Mouse (Mus musculus): Measurements from ENCODE around the gene Pigq. TPM values are rescaled to one million over a fixed set of nuclear protein-coding genes. Genes with fewer than 3 reads are reported as not detected.

Gene Pigq
- polyA plus RNA-seq, 1 experiment from 2014 or later: 69.8 TPM

DNA sequence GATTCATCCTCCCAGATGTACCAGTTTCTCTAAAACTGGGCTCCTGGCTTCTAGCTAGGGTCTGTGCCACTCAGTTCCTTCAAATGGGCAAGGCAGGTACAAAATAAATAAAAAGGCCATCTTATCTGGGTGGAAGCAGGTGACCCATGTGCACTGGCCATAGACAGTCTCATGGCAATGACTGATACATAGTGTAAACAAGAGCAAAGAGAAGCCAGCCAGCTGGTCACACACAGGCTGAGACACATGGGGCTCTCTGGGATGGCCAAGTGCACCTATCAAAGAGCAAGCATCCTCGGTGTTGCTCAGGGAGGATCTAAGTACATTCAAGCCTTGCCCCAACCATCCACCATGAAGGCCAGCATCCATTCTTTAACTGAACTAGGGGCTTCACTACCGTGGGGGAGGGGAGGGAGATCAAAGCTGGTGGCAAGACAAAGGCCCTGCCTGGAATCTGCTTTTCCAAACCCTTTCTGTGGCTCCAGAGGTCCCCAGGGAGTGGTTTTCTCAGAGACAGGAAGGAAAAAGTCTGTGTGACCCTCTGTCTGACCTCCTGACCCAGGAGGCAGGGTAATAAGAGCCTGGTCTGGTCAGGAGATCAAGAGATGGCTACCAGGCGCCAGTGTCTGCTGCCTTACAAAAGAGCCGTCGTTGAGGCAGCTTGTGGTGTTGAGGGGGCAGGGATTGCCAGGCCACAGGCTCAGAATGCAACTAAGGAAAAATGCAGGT, 63.7 kb downstream of the Pigq start:
- peaks cover 39% of the 10 kb centered on the region for H3K4me1 ChIP-seq (replicated peaks)
- 22% methylated on average over 5 of the region's 5 CpGs for WGBS
- H3K36me3 ChIP-seq: peaks cover 53% of the 10 kb centered on the region
- H3K4me2 ChIP-seq: no peak overlapping the region
- no peak for ATAC-seq (ENCODE audit: insufficient number of reproducible peaks, low FRiP score)
- H3K9ac ChIP-seq: no peak overlapping the region
- H3K27me3 ChIP-seq (replicated peaks): no peaks in the 10 kb centered on the region
- no peaks in the 10 kb centered on the region for H3K9me3 ChIP-seq (replicated peaks)
- peak overlapping the region; percentile 22; the same call in 1 of the 2 replicates for H3K27ac ChIP-seq (ENCODE audit: poor library complexity, severe bottlenecking)
- H3K4me3 ChIP-seq: no peak overlapping the region

GRCm38 (mm10) chr17:25880196-25880910, 64.4 kb downstream of the Pigq start, which contains the start of gene Wfikkn1:
Gene Wfikkn1, minus strand, starts transcription at chr17:25880858.
- Histone ChIP-seq H3K36me3 (peaks cover 53% of the 10 kb centered on the region), H3K4me3 (no peak within 1 kb of the TSS), H3K4me2 (no peak within 1 kb of the TSS), H3K27me3 (replicated peaks) (no peaks in the 10 kb centered on the region), H3K4me1 (replicated peaks) (peaks cover 43% of the 10 kb centered on the region), H3K9me3 (replicated peaks) (no peaks in the 10 kb centered on the region), H3K27ac (ENCODE audit: poor library complexity, severe bottlenecking) (peak within 1 kb of the TSS; percentile 22; the same call in 1 of the 2 replicates), H3K9ac (no peak within 1 kb of the TSS; the same call in 1 of the 2 replicates)
- no peak for ATAC-seq (ENCODE audit: insufficient number of reproducible peaks, low FRiP score)
- WGBS: 52% methylated on average over 5 of the region's 5 CpGs

GRCm38 (mm10) chr17:25879750-25880149, 65.0 kb downstream of the Pigq start:
- Histone ChIP-seq H3K4me3 (no peak overlapping the region), H3K27me3 (replicated peaks) (no peaks in the 10 kb centered on the region), H3K4me2 (no peak overlapping the region), H3K9me3 (replicated peaks) (no peaks in the 10 kb centered on the region), H3K9ac (no peak overlapping the region; the same call in 1 of the 2 replicates), H3K36me3 (peaks cover 49% of the 10 kb centered on the region), H3K4me1 (replicated peaks) (peaks cover 43% of the 10 kb centered on the region), H3K27ac (ENCODE audit: poor library complexity, severe bottlenecking) (no peak overlapping the region)
- 86% methylated on average over 8 of the region's 8 CpGs for WGBS
- ATAC-seq (ENCODE audit: insufficient number of reproducible peaks, low FRiP score): no peak

DNA sequence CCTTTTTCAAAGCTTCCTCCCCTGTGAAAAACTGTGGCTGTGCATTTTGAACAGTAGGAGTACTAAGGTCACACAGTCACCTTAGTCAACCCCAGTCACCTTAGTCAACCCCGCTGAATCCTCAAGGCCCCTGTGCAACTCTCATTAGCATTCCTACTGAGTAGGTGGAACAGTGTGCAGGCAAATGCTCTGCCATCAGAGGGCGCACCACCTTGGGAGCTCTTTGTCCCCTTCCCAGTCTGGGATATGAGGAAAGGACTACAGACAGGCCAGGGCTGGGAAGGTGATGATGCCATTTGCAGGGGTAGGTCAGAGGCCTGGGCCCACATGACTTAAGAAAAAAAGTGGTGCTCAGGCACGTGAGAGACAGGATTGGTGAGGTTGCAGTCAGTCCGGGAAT, 65.5 kb downstream of the Pigq start:
- H3K9me3 ChIP-seq (replicated peaks): no peaks in the 10 kb centered on the region
- no peak overlapping the region for H3K4me3 ChIP-seq
- WGBS: 66% methylated on average over 4 of the region's 4 CpGs
- no peak overlapping the region for H3K27ac ChIP-seq (ENCODE audit: poor library complexity, severe bottlenecking)
- H3K4me1 ChIP-seq (replicated peaks): peaks cover 45% of the 10 kb centered on the region
- no peaks in the 10 kb centered on the region for H3K27me3 ChIP-seq (replicated peaks)
- no peak overlapping the region for H3K9ac ChIP-seq
- H3K4me2 ChIP-seq: no peak overlapping the region
- no peak for ATAC-seq (ENCODE audit: insufficient number of reproducible peaks, low FRiP score)
- peaks cover 45% of the 10 kb centered on the region for H3K36me3 ChIP-seq

GRCm38 (mm10) chr17:25878611-25879180, 66.0 kb downstream of the Pigq start:
- no peaks in the 10 kb centered on the region for H3K27me3 ChIP-seq (replicated peaks)
- peaks cover 39% of the 10 kb centered on the region for H3K36me3 ChIP-seq
- no peak overlapping the region for H3K4me2 ChIP-seq
- no peak overlapping the region for H3K9ac ChIP-seq
- H3K4me1 ChIP-seq (replicated peaks): peaks cover 51% of the 10 kb centered on the region
- ATAC-seq (ENCODE audit: insufficient number of reproducible peaks, low FRiP score): no peak
- no peaks in the 10 kb centered on the region for H3K9me3 ChIP-seq (replicated peaks)
- H3K4me3 ChIP-seq: no peak overlapping the region
- no peak overlapping the region for H3K27ac ChIP-seq (ENCODE audit: poor library complexity, severe bottlenecking)
- 93% methylated on average over 19 of the region's 19 CpGs for WGBS

GRCm38 (mm10) chr17:25877741-25878610, 66.8 kb downstream of the Pigq start:
- Histone ChIP-seq H3K27ac (ENCODE audit: poor library complexity, severe bottlenecking) (no peak overlapping the region), H3K36me3 (peaks cover 32% of the 10 kb centered on the region), H3K4me1 (replicated peaks) (peaks cover 51% of the 10 kb centered on the region), H3K4me2 (no peak overlapping the region), H3K4me3 (no peak overlapping the region), H3K27me3 (replicated peaks) (no peaks in the 10 kb centered on the region), H3K9ac (no peak overlapping the region), H3K9me3 (replicated peaks) (no peaks in the 10 kb centered on the region)
- ATAC-seq (ENCODE audit: insufficient number of reproducible peaks, low FRiP score): no peak
- 90% methylated on average over 32 of the region's 32 CpGs for WGBS

DNA sequence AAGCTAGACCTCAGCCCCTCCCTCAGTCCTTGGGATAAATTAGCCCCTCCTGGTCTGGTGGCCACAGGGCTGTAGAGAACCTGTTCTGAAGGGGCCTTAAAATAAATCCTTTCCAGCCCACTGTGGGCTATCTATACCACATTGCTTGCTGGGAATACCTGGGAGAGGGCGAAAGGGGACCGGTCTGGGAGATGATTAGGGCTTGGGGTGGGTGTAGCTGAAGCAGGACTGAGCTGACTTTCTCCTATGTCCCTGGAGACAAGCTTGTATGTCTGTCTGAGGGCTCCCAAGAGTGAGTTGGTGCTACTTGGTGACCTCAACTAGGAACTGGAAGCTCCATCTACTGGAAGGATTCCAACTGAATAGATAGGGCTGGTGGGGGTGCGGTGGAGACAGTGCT, 67.7 kb downstream of the Pigq start:
- no peak for ATAC-seq (ENCODE audit: insufficient number of reproducible peaks, low FRiP score)
- Histone ChIP-seq H3K9me3 (replicated peaks) (no peaks in the 10 kb centered on the region), H3K4me2 (no peak overlapping the region), H3K4me1 (replicated peaks) (peaks cover 44% of the 10 kb centered on the region), H3K27ac (ENCODE audit: poor library complexity, severe bottlenecking) (no peak overlapping the region), H3K9ac (no peak overlapping the region), H3K27me3 (replicated peaks) (no peaks in the 10 kb centered on the region), H3K4me3 (no peak overlapping the region), H3K36me3 (peaks cover 23% of the 10 kb centered on the region)
- 73% methylated on average over 3 of the region's 3 CpGs for WGBS

Other genes starting within 250 kb of the Pigq start
- gene Gng13, start 227.8 kb downstream of the Pigq start, polyA plus RNA-seq (2016; fragmentation: Nextera tagmentation; extraction: Ambion mirVana): 1.5 and 4.9 TPM in 2 replicates
- gene Chtf18, start 217.5 kb downstream of the Pigq start, polyA plus RNA-seq (2016; fragmentation: Nextera tagmentation; extraction: Ambion mirVana): 22.4 and 23.0 TPM in 2 replicates
- gene Rpusd1, start 217.3 kb downstream of the Pigq start, polyA plus RNA-seq (2016; fragmentation: Nextera tagmentation; extraction: Ambion mirVana): 11.3 and 12.5 TPM in 2 replicates
- gene Mslnl, start 208.9 kb downstream of the Pigq start, polyA plus RNA-seq (2016; fragmentation: Nextera tagmentation; extraction: Ambion mirVana): not detected in 2 replicates
- 18.2 and 20.5 TPM in 2 replicates for gene Msln, start 190.6 kb downstream of the Pigq start, polyA plus RNA-seq (2016; fragmentation: Nextera tagmentation; extraction: Ambion mirVana)
- gene Narfl, start 171.2 kb downstream of the Pigq start, polyA plus RNA-seq (2016; fragmentation: Nextera tagmentation; extraction: Ambion mirVana): 30.5 and 31.8 TPM in 2 replicates
- 50.5 and 53.2 TPM in 2 replicates for gene Haghl, start 159.3 kb downstream of the Pigq start, polyA plus RNA-seq (2016; fragmentation: Nextera tagmentation; extraction: Ambion mirVana)
- 0.37 and 0.41 TPM in 2 replicates for gene Ccdc78, start 158.4 kb downstream of the Pigq start, polyA plus RNA-seq (2016; fragmentation: Nextera tagmentation; extraction: Ambion mirVana)
- 67.3 and 68.2 TPM in 2 replicates for gene Fam173a, start 152.0 kb downstream of the Pigq start, polyA plus RNA-seq (2016; fragmentation: Nextera tagmentation; extraction: Ambion mirVana)
- gene AC134908.4, start 149.3 kb downstream of the Pigq start, polyA plus RNA-seq (2016; fragmentation: Nextera tagmentation; extraction: Ambion mirVana): 0.32 and 0.61 TPM in 2 replicates
- 28.9 and 30.9 TPM in 2 replicates for gene Metrn, start 147.8 kb downstream of the Pigq start, polyA plus RNA-seq (2016; fragmentation: Nextera tagmentation; extraction: Ambion mirVana)
- gene Fbxl16, start 135.9 kb downstream of the Pigq start, polyA plus RNA-seq (2016; fragmentation: Nextera tagmentation; extraction: Ambion mirVana): 1.4 and 1.6 TPM in 2 replicates
- gene Wdr24, start 121.3 kb downstream of the Pigq start, polyA plus RNA-seq (2016; fragmentation: Nextera tagmentation; extraction: Ambion mirVana): 15.5 and 17.0 TPM in 2 replicates
- gene Jmjd8, start 116.1 kb downstream of the Pigq start, polyA plus RNA-seq (2016; fragmentation: Nextera tagmentation; extraction: Ambion mirVana): 38.1 and 41.8 TPM in 2 replicates
- 271 and 272 TPM in 2 replicates for gene Stub1, start 111.5 kb downstream of the Pigq start, polyA plus RNA-seq (2016; fragmentation: Nextera tagmentation; extraction: Ambion mirVana)
- gene Rhbdl1, start 107.6 kb downstream of the Pigq start, polyA plus RNA-seq (2016; fragmentation: Nextera tagmentation; extraction: Ambion mirVana): 1.6 and 2.4 TPM in 2 replicates
- gene Gm20683, start 103.2 kb downstream of the Pigq start, polyA plus RNA-seq (2016; fragmentation: Nextera tagmentation; extraction: Ambion mirVana): 1.3 and 1.6 TPM in 2 replicates
- 24.0 and 24.9 TPM in 2 replicates for gene Rhot2, start 100.1 kb downstream of the Pigq start, polyA plus RNA-seq (2016; fragmentation: Nextera tagmentation; extraction: Ambion mirVana)
- gene Wdr90, start 83.4 kb downstream of the Pigq start, polyA plus RNA-seq (2016; fragmentation: Nextera tagmentation; extraction: Ambion mirVana): 18.4 and 20.1 TPM in 2 replicates
- gene Mcrip2, start 76.2 kb downstream of the Pigq start, polyA plus RNA-seq (2016; fragmentation: Nextera tagmentation; extraction: Ambion mirVana): 160 and 161 TPM in 2 replicates
- gene Mettl26, start 69.9 kb downstream of the Pigq start, polyA plus RNA-seq (2016; fragmentation: Nextera tagmentation; extraction: Ambion mirVana): 31.3 and 36.1 TPM in 2 replicates
- gene Wfikkn1, start 64.1 kb downstream of the Pigq start, polyA plus RNA-seq (2016; fragmentation: Nextera tagmentation; extraction: Ambion mirVana): 0.19 and 0.40 TPM in 2 replicates
- gene Rab40c, start 25.2 kb downstream of the Pigq start, polyA plus RNA-seq (2016; fragmentation: Nextera tagmentation; extraction: Ambion mirVana): 17.1 and 18.1 TPM in 2 replicates
- gene Nhlrc4, start within 50 bp of the Pigq start, polyA plus RNA-seq (2016; fragmentation: Nextera tagmentation; extraction: Ambion mirVana): 0.36 and 1.2 TPM in 2 replicates
- gene A930017K11Rik, start 7.6 kb upstream of the Pigq start, polyA plus RNA-seq (2016; fragmentation: Nextera tagmentation; extraction: Ambion mirVana): 0.08 and 0.17 TPM in 2 replicates
- gene Capn15, start 40.9 kb upstream of the Pigq start, polyA plus RNA-seq (2016; fragmentation: Nextera tagmentation; extraction: Ambion mirVana): 16.9 and 18.0 TPM in 2 replicates
- 15.4 and 15.5 TPM in 2 replicates for gene Rab11fip3, start 124.6 kb upstream of the Pigq start, polyA plus RNA-seq (2016; fragmentation: Nextera tagmentation; extraction: Ambion mirVana)
- gene Decr2, start 145.4 kb upstream of the Pigq start, polyA plus RNA-seq (2016; fragmentation: Nextera tagmentation; extraction: Ambion mirVana): 33.4 and 37.1 TPM in 2 replicates
- gene Nme4, start 150.7 kb upstream of the Pigq start, polyA plus RNA-seq (2016; fragmentation: Nextera tagmentation; extraction: Ambion mirVana): 65.9 and 69.0 TPM in 2 replicates
- 1.2 TPM in 2 replicates for gene Tmem8, start 168.4 kb upstream of the Pigq start, polyA plus RNA-seq (2016; fragmentation: Nextera tagmentation; extraction: Ambion mirVana)
- gene Mrpl28, start 178.6 kb upstream of the Pigq start, polyA plus RNA-seq (2016; fragmentation: Nextera tagmentation; extraction: Ambion mirVana): 199 and 201 TPM in 2 replicates
- gene Axin1, start 193.8 kb upstream of the Pigq start, polyA plus RNA-seq (2016; fragmentation: Nextera tagmentation; extraction: Ambion mirVana): 11.4 and 11.7 TPM in 2 replicates